Mouse (Mus musculus) urinary bladder, adult 2 months (tissue): Measurements from ENCODE around the gene Chmp3. TPM values are rescaled to one million over a fixed set of nuclear protein-coding genes. Genes with fewer than 3 reads are reported as not detected.

Source experiments
- DNase-seq: peaks from one replicate; pipeline ENCODE4 v3.0.0; 2022; ENCODE audit warnings: low spot score
- polyA plus RNA-seq: library from polyadenylated mRNA; depleted of rRNA; stranded (reverse); fragments of >200 nt; gene quantifications from 2 replicates; pipeline ENCODE4 v1.2.3, GENCODE M21; 2012; rRNA removed

Chmp3 gene
- polyA plus RNA-seq, 1 experiment = 121 TPM

DNA sequence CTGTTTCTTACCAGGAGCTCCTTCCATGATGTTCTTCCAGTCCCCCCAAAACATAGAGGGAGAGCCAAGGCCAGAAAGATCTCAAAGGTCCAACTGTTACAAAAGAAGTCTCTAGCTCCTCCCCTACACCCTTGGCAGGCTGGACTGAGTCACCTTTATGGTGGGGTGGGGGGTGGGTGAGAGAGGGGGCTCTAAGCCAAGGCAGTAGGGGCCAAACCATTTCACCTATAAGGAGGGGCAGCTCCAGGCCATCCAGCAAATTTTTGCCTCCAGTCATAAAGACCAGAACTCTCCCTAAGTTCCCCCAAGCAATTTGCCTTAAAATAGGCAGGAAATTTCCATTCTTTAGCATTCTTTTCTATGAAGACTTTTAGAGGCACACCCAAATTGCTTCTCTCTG, 65.4 kb downstream of the Chmp3 start:
- DNase-seq = no peak

DNA sequence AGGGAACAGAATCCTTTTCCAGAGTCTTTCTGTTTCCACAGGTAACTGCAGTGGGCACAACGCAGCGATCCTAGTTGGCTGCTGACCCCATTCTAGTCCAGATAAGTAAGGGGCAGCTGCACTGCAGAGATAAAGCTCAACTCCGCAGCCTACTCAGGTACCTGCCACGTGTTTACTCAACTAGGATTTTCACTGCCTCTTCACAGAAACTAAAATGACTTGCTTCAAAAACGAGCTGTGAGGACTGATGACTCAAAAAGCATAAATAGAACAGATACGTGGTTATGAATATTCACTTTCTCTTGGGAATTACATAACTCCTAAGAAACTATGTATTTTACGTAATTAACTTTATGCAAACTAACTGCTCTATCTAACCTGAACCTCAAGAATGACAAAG, 66.4 kb downstream of the Chmp3 start:
- DNase-seq = no peak

- no peak for DNase-seq
Observed at GRCm38 (mm10) chr6:71613225-71613624, 69.6 kb downstream of the Chmp3 start.

DNA sequence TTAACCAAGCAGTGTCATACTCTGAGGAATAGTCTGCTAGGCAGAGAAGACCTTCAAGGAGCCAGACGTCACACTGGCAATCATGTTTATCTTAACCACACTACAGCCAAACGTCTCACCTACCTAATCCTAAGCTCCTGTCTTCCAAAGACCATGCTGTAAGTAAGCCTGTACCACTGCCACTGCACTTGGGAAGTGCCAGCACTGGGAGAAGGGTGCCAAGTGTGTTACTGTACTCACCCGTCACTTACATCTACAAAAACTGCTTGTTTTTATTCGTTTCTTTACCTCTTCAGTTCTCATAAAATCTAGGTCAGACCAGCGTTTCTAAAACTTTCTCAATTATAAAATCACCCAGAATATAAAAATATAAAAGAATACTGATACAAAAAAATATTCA, 73.4 kb downstream of the Chmp3 start:
- DNase-seq = no peak

DNA sequence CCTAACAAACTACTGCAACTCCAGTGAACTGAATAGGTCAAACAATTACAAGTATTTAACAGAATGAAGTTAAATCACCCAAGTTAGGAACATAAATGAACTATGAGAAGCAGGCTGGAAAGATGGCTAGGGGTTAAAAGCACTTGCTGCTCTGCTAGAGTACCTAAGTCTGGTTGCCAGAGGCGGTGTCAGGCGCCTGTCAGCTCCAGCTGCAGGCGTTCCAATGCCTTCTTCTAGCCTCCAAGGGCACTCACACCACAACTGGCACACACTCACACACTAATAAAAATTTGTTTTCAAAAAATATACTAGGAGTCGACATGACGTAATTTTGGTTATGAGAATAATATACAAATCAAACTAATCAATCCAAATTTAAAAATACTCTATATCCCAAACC, 78.0 kb downstream of the Chmp3 start:
- no peak for DNase-seq

DNA sequence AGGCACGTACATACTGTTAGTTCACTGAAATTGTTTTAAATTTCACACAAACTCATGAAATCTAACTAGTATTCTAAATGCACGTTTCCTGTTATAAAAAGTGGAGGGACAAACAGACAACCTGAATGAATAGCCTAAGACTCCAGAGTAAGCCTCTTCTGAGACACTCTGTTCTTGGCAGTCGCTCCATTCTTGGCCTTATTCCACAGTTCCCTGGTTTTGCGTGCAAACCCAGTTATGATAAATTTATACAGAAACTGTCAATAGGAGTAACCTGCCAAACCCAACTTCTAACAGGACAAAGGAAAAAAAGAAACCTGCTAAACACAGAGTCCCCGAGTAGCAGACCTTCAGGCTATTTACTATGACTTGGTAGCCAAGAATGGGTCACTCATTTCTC, 78.4 kb downstream of the Chmp3 start:
- DNase-seq = no peak

- no peak for DNase-seq
Observed at GRCm38 (mm10) chr6:71624723-71625122, 81.1 kb downstream of the Chmp3 start.

GRCm38 (mm10) chr6:71625984-71626383, 82.4 kb downstream of the Chmp3 start:
- no peak for DNase-seq

- DNase-seq = no peak
Observed at GRCm38 (mm10) chr6:71627325-71627724, 83.7 kb downstream of the Chmp3 start.

GRCm38 (mm10) chr6:71631196-71631595, 87.6 kb downstream of the Chmp3 start:
- no peak for DNase-seq

DNA sequence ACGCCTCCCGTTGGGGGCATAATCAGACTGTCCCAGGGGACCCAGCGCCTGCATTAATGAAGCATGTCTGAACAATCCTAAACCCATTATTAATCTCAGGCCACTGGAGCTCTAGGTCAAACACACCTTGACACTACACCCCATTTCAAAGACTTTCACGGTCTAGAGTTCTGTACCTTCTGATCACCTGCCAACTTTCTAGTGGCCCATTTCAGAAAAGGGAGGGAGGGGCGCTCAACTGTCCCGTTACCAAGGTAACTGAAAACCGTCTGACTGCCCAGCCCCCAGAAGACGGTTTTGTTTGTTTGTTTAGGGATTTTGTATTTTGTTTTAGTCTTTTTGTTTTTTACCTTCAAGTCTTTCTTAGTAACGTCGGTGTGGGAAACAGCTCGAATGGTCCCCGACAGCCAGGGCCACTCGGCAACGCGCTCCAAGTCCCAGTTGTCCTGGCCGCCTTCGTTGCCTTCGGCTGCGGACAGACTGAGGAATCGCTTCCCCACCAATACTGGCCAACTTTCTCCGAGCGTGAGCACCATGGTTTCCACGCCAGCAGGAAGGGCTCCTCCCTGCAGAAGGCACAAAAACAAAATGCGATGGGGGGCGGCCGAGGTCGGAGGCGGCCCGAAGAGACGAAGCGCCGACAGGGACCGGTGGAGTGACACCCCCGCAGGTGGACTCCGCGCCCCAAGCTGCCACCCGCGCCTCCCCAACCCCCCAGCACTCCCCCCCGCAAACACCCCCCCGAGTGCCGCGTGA, 88.3 kb downstream of the Chmp3 start:
- peak; percentile 52 for DNase-seq

Other genes starting within 250 kb of the Chmp3 start
- 0.22 TPM in 2 replicates for gene Smyd1, start 221.6 kb upstream of the Chmp3 start, polyA plus RNA-seq
- gene Cd8b1, start 221.0 kb upstream of the Chmp3 start, polyA plus RNA-seq = 0.28 and 0.31 TPM in 2 replicates
- gene Cd8a, start 170.4 kb upstream of the Chmp3 start, polyA plus RNA-seq = 0.29 and 0.73 TPM in 2 replicates
- gene Rmnd5a, start 103.2 kb upstream of the Chmp3 start, polyA plus RNA-seq = 47.4 and 54.8 TPM in 2 replicates
- 27.9 and 29.4 TPM in 2 replicates for gene Rnf103, start 49.9 kb upstream of the Chmp3 start, polyA plus RNA-seq
- 38.7 and 40.6 TPM in 2 replicates for gene Kdm3a, start 89.2 kb downstream of the Chmp3 start, polyA plus RNA-seq
- gene Reep1, start 163.8 kb downstream of the Chmp3 start, polyA plus RNA-seq = 10.2 TPM in 2 replicates